Mouse (Mus musculus): Measurements from ENCODE around the gene Polr2i.
A peak's percentile ranks its signal among the peaks of the same experiment; 100 is the strongest.
"Not testable (repeated sequence)": the region's sequence is repeated elsewhere in the genome, so short reads cannot be mapped to it uniquely, and the experiment has no call there.

Gene Polr2i

DNA sequence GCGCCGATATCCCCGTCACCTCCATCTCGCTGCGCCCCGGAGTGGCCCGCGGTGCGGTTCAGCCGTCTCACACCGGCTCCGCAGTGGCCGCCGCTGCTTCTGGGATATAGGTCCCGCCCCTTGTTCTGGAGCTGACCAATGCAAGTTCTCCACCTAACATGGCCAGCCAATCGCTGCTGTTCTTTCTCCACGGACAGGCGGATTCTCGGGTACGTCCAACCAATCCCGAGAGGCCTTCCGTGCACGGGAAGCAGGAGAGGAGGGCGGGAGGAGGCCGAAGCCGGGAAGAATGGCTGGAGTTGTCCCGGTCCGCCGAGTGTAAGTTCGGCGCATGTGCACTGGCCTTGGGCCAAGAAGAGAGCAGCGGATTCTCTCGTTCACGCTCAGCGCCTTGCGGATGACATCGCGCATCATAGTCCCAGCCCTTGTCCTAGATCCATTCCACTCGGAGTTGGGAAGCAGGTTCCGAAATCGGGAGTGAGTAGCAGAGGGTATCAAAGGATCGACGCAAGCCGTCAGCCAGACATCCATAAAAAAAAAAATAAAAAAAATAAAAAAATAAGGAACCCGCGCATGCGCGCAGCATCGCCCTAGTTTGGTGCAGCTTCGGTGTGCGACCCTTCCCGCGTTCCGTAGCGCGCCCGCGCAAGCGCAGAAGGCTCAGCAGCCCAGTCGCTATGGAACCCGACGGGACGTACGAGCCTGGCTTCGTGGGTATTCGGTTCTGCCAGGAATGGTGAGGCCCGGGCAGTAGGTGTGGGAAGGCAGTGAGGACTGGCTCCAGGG lies at the start of gene Polr2i, which contains the start of gene Tbcb:
Gene Polr2i (plus strand): TSS at position 280 of the 786 bp plus-strand sequence.
Gene Tbcb (minus strand): TSS at position 604 of the 786 bp plus-strand sequence.
- peak; percentile 97 for DNase-seq (ENCODE audit: low read depth, low spot score)

GRCm38 (mm10) chr7:30183189-30183588 lies 48.6 kb upstream of the Polr2i start:
- not testable (repeated sequence) for DNase-seq (ENCODE audit: low read depth, low spot score)

DNA sequence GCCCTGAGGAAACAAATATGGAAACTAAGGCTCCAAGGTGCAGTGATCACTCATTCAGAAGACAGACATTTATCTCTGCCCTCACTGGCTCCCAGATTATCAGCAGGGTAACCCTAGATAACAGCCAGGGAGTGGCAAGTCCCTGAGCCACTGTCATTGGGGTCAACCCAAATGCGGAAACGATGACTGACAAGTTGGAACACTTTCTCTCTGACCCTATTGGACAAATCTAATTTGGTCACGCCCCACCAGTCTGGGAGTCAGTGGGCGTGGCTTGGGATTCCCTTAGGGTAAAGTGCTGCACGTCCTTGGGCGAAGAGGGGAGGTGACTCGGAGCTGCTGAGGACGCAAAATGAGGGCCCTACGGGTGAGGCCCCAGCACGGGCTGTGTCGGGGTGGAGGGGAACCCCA lies 47.9 kb upstream of the Polr2i start, which contains the start of gene Cox7a1:
Gene Cox7a1 (plus strand): TSS at position 266 of the 411 bp plus-strand sequence.
- peak; percentile 54 for DNase-seq (ENCODE audit: low read depth, low spot score)

- DNase-seq (ENCODE audit: low read depth, low spot score) = no peak
Measured at GRCm38 (mm10) chr7:30184641-30185348, 47.0 kb upstream of the Polr2i start.

GRCm38 (mm10) chr7:30188344-30189115 lies 43.2 kb upstream of the Polr2i start:
- DNase-seq (ENCODE audit: low read depth, low spot score) = no peak

DNA sequence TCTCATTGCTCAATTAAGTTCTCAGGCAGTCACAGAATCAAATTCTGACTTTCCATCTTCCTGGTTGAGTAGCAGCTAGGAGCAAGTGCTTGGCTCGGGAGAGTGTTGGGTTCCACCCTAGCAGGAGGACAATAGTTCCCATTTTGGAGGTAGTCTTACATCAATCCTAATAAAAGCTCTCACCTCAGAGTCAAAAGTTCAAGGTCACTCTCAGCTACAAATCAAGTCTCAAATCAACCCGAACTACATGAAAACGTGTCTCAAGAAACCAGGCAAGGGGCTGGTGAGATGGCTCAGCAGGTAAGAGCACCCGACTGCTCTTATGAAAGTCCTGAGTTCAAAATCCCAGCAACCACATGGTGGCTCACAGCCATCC lies 42.6 kb upstream of the Polr2i start:
- DNase-seq (ENCODE audit: low read depth, low spot score) = no peak

- no peak for DNase-seq (ENCODE audit: low read depth, low spot score)
Measured at GRCm38 (mm10) chr7:30192088-30192487, 39.7 kb upstream of the Polr2i start.

- no peak for DNase-seq (ENCODE audit: low read depth, low spot score)
Measured at GRCm38 (mm10) chr7:30193013-30193412, 38.7 kb upstream of the Polr2i start.

DNA sequence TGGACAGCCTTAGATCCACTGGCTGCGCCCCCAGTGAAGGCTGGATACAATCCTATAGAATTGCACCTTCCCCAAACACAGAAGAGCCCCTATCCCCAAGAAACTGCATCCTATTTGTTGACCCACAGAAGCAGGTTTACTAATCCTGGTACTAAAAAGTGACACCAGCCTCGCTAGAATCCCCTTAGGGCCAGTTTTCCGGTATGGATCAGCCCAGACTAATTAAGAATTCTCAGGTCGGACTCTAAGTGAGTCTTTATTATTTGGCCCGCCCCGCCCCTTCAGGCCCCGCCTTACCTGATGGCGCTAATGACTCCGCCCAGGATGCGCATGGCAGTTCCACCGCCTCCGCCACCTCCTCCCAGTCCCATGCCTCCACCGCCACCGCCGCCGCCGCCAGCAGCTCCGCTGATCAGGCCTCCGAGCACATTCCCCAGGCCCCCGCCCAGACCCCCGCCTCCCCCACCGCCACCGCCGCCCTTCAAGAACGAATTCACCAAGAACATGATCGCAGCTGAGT lies 38.1 kb upstream of the Polr2i start:
- peak; percentile 62 for DNase-seq (ENCODE audit: low read depth, low spot score)

- no peak for DNase-seq (ENCODE audit: low read depth, low spot score)
Measured at GRCm38 (mm10) chr7:30194101-30194831, 37.5 kb upstream of the Polr2i start.

- peak; percentile 91 for DNase-seq (ENCODE audit: low read depth, low spot score)
Measured at GRCm38 (mm10) chr7:30194884-30195283, 36.9 kb upstream of the Polr2i start.

DNA sequence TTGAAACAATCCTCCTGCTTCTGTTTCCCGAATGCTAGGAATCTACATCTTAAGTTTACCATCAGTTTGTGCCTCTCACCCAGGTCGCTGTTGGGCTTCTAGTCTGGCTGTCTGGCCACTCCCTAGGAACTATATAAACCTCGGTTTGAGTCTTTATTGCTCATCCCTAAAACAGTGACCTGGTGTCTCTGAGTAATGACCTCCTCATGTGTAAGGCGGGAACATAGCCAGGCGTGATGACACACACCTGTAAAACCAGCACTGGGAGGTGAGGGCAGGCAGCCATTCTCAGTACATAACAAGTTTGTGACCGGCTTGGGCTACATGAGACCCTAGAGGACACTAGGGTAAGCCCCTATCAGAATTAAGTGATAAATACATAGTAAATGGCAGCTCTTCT lies 36.3 kb upstream of the Polr2i start:
- DNase-seq (ENCODE audit: low read depth, low spot score) = no peak

GRCm38 (mm10) chr7:30196171-30196570 lies 35.6 kb upstream of the Polr2i start:
- DNase-seq (ENCODE audit: low read depth, low spot score) = no peak

DNA sequence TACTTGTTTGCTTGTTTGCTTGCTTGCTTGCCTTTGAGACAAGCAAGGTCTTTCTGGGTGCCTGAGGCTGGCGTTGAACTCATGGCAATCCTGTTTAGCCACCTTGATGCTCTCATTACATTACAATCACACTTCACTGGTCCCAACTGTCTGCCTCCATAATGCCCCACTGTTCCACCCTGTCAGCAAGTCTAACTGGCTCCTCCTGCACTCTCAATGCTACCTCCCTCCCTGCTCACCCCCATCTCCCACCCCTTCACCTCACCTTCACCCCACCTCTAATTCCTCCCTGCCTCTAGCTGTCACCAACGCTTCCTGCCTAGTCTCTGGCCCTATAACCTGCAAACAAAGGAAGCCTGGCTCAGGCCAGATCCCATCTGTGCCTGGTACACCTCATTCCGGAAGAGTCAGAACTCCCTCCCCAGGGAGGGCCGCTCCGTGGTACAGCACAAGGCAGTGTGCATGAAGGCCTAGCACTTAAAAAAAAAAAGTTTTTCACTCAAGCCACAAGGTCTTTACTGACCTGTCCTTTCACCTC lies 34.1 kb upstream of the Polr2i start:
- no peak for DNase-seq (ENCODE audit: low read depth, low spot score)

GRCm38 (mm10) chr7:30198481-30198971 lies 33.2 kb upstream of the Polr2i start, which contains the start of gene Capns1:
Gene Capns1, minus strand, starts transcription at chr7:30198811.
- peak; percentile 72 for DNase-seq (ENCODE audit: low read depth, low spot score)

GRCm38 (mm10) chr7:30199498-30200139 lies 32.1 kb upstream of the Polr2i start:
- no peak for DNase-seq (ENCODE audit: low read depth, low spot score)

DNA sequence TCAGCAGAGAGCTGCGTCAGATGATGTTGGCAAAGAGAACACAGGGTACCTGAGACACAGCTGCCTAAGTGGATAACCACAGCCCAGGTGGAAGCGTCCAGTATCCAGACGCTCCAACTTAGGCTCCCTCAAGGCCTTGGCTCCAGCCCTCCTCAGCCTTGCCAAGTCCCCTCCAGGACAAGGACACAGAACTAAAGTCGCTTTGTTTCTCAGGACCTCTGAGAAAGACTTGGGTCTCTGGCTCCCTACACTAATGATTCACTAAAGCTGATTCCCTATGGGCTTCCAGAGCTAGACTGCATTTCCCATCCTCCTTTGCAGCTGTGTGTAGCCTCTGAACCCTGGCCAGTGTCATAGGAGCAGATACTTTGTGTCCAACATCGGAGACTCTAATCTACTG lies 31.5 kb upstream of the Polr2i start:
- no peak for DNase-seq (ENCODE audit: low read depth, low spot score)

- not testable (repeated sequence) for DNase-seq (ENCODE audit: low read depth, low spot score)
Measured at GRCm38 (mm10) chr7:30200661-30201060, 31.1 kb upstream of the Polr2i start.

DNA sequence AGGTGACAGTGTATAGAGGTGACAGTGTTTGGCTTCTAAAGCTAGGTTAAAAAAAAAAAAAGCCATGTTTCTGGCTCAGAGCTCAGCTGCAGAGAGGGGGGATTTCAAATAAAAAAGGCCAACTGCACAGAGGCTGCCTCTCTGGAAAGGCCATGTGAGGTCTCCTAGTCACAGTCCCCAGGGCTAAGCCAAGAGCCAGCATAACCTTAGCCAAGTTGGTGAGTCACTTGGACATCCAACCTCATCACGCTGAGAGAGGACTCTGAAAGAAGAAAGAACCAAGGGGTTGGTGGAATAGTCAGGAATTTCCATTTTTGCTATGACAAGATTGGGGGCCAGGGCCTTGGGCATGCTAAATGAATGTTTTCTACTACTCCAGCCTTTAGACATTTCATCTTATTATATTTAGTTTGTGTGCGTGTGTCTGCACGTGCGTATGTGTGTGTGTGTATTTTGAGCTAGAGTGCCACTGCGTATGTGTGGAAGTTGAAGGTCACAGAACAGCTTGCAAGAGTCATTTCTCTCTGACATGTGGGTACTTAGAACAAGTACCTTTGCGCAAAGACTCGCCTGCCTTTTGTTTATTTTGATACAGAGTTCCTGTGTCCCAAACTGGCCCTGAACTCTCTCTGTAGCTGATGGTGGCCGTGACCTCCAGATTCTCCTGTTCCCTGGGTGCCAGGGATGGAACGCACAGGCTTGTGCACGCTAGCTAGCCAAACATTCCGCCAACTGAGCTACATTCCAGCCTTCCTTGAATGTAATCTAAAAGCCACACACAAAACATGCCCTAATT lies 28.7 kb upstream of the Polr2i start:
- no peak for DNase-seq (ENCODE audit: low read depth, low spot score)

All from embryo, embryonic 11.5 days (tissue).